Mouse (Mus musculus): ENCODE results near the gene Gm20388.

DNA sequence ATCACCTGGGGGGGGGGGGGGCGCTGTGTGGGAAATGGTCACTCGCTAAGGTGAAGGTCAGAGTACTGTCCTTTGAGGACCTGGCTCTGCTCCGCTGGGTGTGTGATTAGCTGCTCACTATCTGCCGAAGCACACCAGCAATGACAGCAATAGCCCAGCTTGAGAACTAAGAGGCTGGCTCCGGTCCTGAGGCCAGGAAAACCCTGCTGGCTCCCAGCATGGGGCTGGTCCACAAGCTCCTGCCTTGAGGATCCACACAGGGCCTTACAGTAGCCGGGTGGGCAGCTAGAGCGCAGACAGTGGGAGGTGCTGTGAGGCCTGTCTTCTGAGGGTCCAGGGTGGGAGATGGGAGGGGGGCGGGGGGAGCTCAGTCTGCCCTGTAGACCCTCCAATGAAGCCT lies 397.5 kb downstream of the Gm20388 start:
- TF ChIP-seq HCFC1 (IDR thresholded peaks at IDR 0.05; ENCODE audit: borderline replicate concordance, insufficient read depth, low read length) (no peak), ZC3H11A (IDR thresholded peaks at IDR 0.05; ENCODE audit: borderline replicate concordance, low read depth, low read length) (no peak), ZNF384 (IDR thresholded peaks at IDR 0.05; ENCODE audit: low read depth, low read length) (no peak), CHD2 (IDR thresholded peaks at IDR 0.05; ENCODE audit: low read depth, low read length) (no peak)
